Mouse (Mus musculus): Measurements from ENCODE around the gene Rab11b.

The Rab11b gene

DNA sequence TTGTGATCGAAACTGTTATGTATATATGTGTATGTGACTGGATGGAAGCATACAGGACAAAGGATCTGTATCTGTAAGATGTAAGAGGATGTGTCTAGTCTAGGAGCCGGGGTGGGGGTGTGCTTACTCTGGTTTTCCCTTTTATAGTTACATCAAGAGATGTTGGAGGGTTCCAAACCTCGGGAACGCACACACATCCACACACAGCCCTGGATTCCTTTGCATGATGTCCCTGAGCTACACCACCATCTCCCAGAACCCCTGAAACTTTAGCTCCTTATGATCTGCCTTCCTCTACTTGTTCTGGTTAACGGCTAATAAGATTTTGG is 19.6 kb upstream of the Rab11b start:
- POLR2A ChIA-PET, result interaction anchor here in 3 of 4 experiments (0.6 to 11.8 kb wide), 18 partner anchors 12 to 190 kb away, joined by 3 to 124 read pairs (median 7); partner anchors contain the start of genes Rab11b (in 3 of the 3), Ndufa7 (in 2 of the 3), Rps28 (in 2 of the 3) and Kank3 (in 1 of the 3)
- CTCF ChIA-PET, result no interaction called here

DNA sequence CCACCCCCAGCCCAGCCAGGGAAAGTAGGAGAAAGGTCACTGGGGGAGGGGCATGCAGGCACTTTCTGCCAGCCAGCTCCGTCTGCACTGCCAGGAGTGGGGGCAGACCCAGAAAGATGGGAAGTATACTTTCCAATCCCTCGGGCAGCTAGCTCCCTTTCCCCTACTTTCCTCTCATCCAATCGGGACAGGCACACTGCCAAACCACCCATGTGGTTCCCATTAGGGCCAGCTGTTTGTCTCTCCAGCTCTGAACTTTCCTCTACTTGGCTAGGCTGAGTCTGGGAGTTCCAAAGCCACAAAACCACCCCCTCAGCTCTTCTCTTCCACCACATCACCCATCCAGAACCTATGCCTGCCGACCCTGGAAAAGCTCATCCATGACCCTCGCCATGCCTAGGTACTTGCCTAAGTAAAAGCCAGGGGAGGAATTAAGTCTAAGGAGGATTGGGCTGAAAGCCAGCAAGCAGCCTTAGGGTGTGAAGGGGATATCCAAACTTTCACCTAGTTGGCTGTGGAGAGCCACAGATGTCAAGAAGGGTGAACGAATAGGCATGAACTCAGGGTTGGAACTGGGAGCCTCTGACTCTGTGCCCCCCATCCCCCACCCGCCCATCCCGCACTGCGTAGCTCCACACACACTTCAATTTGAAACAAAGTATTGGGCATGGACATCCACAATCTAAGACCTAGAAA is 19.1 kb upstream of the Rab11b start:
- CTCF ChIA-PET, result interaction anchor here in 2 of 4 experiments (0.7 kb wide), 2 partner anchors 10 to 936 kb away, joined by 3 read pairs; no protein-coding TSS in a partner anchor
- POLR2A ChIA-PET, result interaction anchor here in 3 of 4 experiments (0.6 to 11.8 kb wide), 21 partner anchors 12 to 189 kb away, joined by 3 to 124 read pairs (median 4); partner anchors contain the start of genes Rab11b (in 3 of the 3), Ndufa7 (in 2 of the 3), Rps28 (in 2 of the 3) and Kank3 (in 1 of the 3)

DNA sequence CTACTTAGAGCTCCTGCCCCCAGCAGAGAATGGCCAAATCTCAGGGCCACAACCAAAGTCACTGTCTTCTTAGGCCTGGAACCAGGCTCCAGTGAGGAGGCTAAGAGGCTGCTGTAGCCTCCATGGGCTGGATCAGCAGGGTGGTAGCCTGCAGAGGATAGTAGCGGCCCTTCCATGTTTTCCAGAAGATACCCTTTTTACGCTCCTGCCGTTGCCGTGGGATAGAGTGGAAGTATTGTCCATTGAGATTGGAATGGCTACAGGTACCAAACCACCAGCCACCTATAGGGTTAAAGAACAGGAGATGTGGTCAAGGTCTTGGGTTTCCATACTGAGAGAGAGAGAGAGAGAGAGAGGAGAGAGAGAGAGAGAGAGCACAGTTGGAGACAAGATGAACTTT is 15.0 kb upstream of the Rab11b start:
- ChIA-PET POLR2A (interaction anchor here in 3 of 4 experiments (1.0 to 11.8 kb wide), 6 partner anchors 15 to 48 kb away, joined by 3 to 124 read pairs (median 10); partner anchors contain the start of gene Rab11b (in 2 of the 3)), CTCF (no interaction called here)

- CTCF ChIA-PET, result no interaction called here
- POLR2A ChIA-PET, result interaction anchor here in 3 of 4 experiments (1.1 to 11.8 kb wide), 4 partner anchors 14 to 49 kb away, joined by 3 to 124 read pairs (median 12); partner anchors contain the start of gene Rab11b (in 2 of the 3)
Measured at GRCm38 (mm10) chr17:33774573-33775155, 14.3 kb upstream of the Rab11b start.

DNA sequence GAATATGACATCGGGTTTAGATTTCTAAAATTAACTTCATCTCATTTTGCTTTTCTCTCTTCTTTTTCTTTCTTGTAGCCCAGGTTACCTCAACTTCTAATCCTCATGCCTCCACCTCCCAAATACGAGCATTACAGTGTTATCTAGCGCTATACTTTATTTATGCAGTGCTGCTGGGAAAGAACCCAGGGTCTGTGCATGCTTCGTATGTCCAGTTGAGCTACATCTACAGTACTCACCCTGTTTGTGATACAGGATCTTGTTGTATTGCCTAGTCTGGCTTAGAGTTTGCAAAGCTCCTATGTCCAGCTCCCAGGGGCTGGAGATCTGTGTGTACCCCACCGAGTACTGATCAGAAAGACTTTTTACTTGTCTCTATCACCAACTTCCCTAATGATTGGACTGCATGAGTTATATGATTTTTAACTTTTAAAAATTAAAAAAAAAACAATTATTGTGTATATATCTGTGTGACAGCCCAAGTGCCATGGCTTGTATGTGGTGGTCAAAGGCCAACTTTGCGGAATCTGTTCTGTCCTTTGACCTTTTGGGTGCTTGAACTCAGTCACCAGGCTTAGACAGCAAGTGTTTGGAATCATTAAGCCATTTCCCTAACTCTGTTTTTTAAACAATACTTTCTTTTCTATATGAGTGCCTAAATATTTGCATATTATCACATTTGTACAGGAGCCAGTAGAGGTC is 13.7 kb upstream of the Rab11b start:
- ChIA-PET POLR2A (interaction anchor here (0.5 to 11.8 kb wide), 6 partner anchors 13 to 172 kb away, joined by 3 to 124 read pairs (median 4); partner anchors contain the start of gene Rab11b (in 2 of the 4)), CTCF (interaction anchor here in 3 of 4 experiments (0.6 to 0.9 kb wide), 3 partner anchors 28 to 192 kb away, joined by 3 to 7 read pairs (median 3); no protein-coding TSS in a partner anchor)

- POLR2A ChIA-PET, result interaction anchor here in 3 of 4 experiments (0.5 to 11.8 kb wide), 4 partner anchors 13 to 172 kb away, joined by 4 to 124 read pairs (median 12); partner anchors contain the start of gene Rab11b (in 2 of the 3)
- CTCF ChIA-PET, result interaction anchor here in 3 of 4 experiments (0.6 to 0.9 kb wide), 3 partner anchors 29 to 193 kb away, joined by 3 to 7 read pairs (median 3); no protein-coding TSS in a partner anchor
Measured at GRCm38 (mm10) chr17:33773426-33773825, 13.1 kb upstream of the Rab11b start.

DNA sequence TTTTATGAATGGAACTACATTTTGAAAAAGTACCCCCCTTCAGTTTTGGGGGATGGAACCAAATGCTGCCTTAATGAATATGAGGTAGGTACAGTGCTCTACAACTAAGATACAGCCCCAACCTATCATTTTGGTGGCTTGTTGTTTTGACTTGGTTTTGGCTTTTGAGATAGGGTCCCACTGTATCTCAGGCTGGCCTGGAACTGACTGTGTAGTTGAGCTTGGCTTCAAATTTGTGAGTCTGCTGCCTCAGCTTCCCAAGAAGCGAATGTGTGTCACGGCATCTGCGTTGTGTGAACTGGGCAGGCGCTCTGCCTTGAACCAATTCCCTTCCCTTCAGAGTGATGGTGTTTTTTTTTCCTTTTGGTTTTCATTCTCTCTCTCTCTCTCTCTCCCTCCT is 11.3 kb upstream of the Rab11b start:
- ChIA-PET CTCF (interaction anchor here in 1 of 4 experiments (0.6 kb wide), 1 partner anchor 51 kb away, joined by 3 read pairs; no protein-coding TSS in a partner anchor), POLR2A (interaction anchor here in 1 of 4 experiments (2.1 kb wide), 1 partner anchor 12 kb away, joined by 11 read pairs; the partner anchor contains the start of gene Rab11b)

GRCm38 (mm10) chr17:33766389-33766788 is 6.1 kb upstream of the Rab11b start:
- CTCF ChIA-PET, result no interaction called here
- POLR2A ChIA-PET, result interaction anchor here in 1 of 4 experiments (1.2 to 4.4 kb wide), 3 partner anchors 7 to 58 kb away, joined by 3 to 25 read pairs (median 4); partner anchors contain the start of genes Ndufa7, Rab11b and Rps28

- CTCF ChIA-PET, result interaction anchor here in 2 of 4 experiments (0.6 to 2.0 kb wide), 14 partner anchors 7 to 1313 kb away, joined by 3 to 9 read pairs (median 4); partner anchors contain the start of genes Angptl4 (in 1 of the 2), Kifc1 (in 1 of the 2), March2 (in 1 of the 2) and Zfp414 (in 1 of the 2)
Measured at GRCm38 (mm10) chr17:33759767-33760254, 519 bp downstream of the Rab11b start.

DNA sequence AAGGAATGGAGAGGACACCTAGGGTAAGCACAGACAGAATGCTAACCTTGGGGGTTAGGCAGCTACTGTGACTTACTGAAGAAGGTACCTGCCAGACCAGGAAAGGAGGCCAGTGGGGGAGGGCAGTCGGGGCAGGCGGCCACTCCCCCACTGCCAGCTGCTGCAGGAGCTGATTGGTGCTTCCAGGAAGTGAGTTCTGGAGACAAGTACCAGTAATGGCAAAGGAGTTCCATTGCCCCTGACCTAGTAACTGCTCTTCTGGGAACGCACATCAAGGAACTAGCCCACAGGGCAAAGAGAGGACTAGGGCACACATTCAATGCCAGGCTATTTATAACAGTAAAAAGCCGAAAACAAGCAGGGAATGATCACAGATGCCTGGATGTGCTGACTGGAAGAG is 3.1 kb downstream of the Rab11b start:
- ChIA-PET CTCF (interaction anchor here in 3 of 4 experiments (0.6 to 0.7 kb wide), 3 partner anchors 45 to 228 kb away, joined by 5 to 6 read pairs (median 5); no protein-coding TSS in a partner anchor), POLR2A (interaction anchor here in 3 of 4 experiments (0.6 to 6.2 kb wide), 18 partner anchors 11 to 171 kb away, joined by 3 to 144 read pairs (median 6); partner anchors contain the start of genes Angptl4 (in 2 of the 3), March2 (in 2 of the 3), Ndufa7 (in 2 of the 3) and Rps28 (in 2 of the 3))

More at GRCm38 (mm10) chr17:33759767-33760254, 519 bp downstream of the Rab11b start:
- POLR2A ChIA-PET, result interaction anchor here (0.6 to 6.2 kb wide), 180 partner anchors 9 to 1254 kb away, joined by 3 to 144 read pairs (median 5); partner anchors contain the start of genes Angptl4 (in 3 of the 4), B3galt4 (in 3 of the 4), Kank3 (in 3 of the 4) and March2 (in 3 of the 4)

GRCm38 (mm10) chr17:33756108-33756790 is 4.1 kb downstream of the Rab11b start:
- POLR2A ChIA-PET, result interaction anchor here in 3 of 4 experiments (0.9 to 6.2 kb wide), 11 partner anchors 11 to 156 kb away, joined by 3 to 144 read pairs (median 6); partner anchors contain the start of genes March2 (in 2 of the 3), Ndufa7 (in 2 of the 3), Rps28 (in 2 of the 3) and Angptl4 (in 1 of the 3)
- CTCF ChIA-PET, result no interaction called here

DNA sequence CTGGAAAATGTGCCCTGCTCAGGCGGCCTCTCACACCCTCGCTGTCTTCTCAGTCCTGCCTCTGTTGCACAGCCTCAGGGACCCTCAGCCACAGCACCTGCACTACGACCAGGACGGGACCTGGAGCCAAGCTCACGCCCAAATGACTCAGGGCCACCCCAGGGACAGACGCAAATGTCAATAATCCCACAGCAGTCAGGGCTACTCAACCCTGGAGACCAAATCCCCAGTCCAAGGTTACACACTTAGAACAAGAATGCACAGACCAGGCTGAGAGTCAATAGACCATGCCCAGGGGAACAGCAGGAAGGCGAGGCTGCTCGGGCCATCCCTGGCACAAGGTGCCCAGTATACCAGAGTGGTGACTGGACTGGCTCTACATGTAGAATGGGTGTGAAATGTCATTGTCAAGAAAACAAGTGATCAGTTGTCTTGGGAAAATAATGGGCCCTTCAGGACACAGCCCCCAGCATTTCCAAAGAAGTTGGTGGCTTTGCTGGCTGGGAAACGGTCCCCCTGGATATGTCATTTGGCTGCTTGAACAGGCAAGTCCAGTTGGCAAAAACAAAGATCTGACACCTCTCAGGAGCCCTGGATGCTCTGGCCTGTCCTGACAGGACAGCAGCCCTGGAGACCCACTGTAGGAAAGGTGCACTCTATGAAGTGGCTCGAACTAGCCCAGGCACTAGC is 4.8 kb downstream of the Rab11b start:
- ChIA-PET POLR2A (interaction anchor here in 3 of 4 experiments (0.5 to 6.2 kb wide), 11 partner anchors 11 to 301 kb away, joined by 3 to 87 read pairs (median 5); partner anchors contain the start of genes Angptl4 (in 2 of the 3), March2 (in 1 of the 3), Ndufa7 (in 1 of the 3) and Rps28 (in 1 of the 3)), CTCF (no interaction called here)

DNA sequence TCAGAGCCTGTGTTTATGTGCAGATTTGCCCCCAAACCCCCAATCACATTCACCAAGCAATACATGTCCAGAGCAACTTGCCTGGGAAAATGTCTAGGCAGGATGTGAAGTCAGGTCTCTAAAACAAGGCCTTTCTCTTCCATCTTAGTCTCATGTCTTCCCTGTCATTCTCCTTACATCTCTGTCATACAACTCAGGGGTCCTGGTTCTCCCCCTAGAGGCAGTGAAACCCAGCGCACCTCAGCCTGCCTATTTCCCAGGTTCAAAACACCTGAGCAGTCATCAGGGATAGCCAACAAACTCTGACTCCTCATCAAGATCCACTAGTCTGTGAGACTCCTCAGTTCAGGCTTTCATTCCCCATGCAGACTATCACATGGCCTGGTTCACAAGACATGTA is 5.7 kb downstream of the Rab11b start:
- ChIA-PET CTCF (no interaction called here), POLR2A (interaction anchor here in 1 of 4 experiments (0.9 to 1.6 kb wide), 4 partner anchors 17 to 73 kb away, joined by 3 to 9 read pairs (median 4); partner anchors contain the start of genes Angptl4, Ndufa7 and Rps28)

DNA sequence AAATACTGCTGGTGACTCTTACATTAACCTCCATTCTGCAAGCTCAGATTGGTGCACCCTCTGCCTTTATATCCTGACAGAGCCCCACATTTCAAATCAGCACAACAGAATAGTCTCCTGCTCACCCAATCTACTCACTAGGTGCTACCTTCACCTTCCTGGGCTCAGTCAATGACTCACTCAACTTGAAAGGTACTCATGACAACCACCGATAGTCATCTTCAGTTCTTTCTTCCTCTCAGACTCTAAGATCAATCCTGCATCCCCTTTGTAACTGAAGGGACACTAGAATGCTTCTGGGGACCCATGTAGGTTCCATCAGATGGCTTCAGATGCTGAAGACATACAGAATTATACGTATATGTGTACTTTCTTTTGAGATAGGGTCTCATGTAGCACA is 8.0 kb downstream of the Rab11b start:
- ChIA-PET CTCF (interaction anchor here in 2 of 4 experiments (0.6 kb wide), 3 partner anchors 8 to 240 kb away, joined by 3 to 4 read pairs (median 3); partner anchors contain the start of gene Rab11b (in 1 of the 2)), POLR2A (interaction anchor here in 3 of 4 experiments (0.6 to 3.5 kb wide), 9 partner anchors 7 to 124 kb away, joined by 3 to 32 read pairs (median 3); partner anchors contain the start of genes Rab11b (in 2 of the 3), Ndufa7 (in 1 of the 3) and Rps28 (in 1 of the 3))

- ChIA-PET POLR2A (interaction anchor here (0.6 to 3.5 kb wide), 10 partner anchors 9 to 153 kb away, joined by 3 to 32 read pairs (median 4); partner anchors contain the start of genes Rab11b (in 3 of the 4), Ndufa7 (in 1 of the 4) and Rps28 (in 1 of the 4)), CTCF (no interaction called here)
Measured at GRCm38 (mm10) chr17:33751181-33751580, 9.1 kb downstream of the Rab11b start.

- ChIA-PET POLR2A (interaction anchor here (0.5 to 3.5 kb wide), 12 partner anchors 8 to 147 kb away, joined by 3 to 32 read pairs (median 3); partner anchors contain the start of genes Rab11b (in 3 of the 4) and March2 (in 1 of the 4)), CTCF (no interaction called here)
Measured at GRCm38 (mm10) chr17:33749451-33749850, 10.9 kb downstream of the Rab11b start.
